Mouse (Mus musculus) lung, postnatal 10 days (tissue): ENCODE measurements at regions not wholly inside any gene's neighbourhood (a gene's known extent, or its start where the extent isn't known, plus 50 kb on each side); places are given as distances from the start of the nearest gene placed in this dataset.

ENCODE experiments used
- DNase-seq: peaks from one replicate; pipeline ENCODE4 v3.0.0; 2021

- no peak for DNase-seq
Observed at GRCm38 (mm10) chr4:27845521-27845920, 967.4 kb upstream of the Epha7 start.

- no peak for DNase-seq
Observed at GRCm38 (mm10) chr4:27846106-27846622, 966.8 kb upstream of the Epha7 start.

- DNase-seq, result no peak
Observed at GRCm38 (mm10) chr4:27856086-27856485, 956.8 kb upstream of the Epha7 start.

DNA sequence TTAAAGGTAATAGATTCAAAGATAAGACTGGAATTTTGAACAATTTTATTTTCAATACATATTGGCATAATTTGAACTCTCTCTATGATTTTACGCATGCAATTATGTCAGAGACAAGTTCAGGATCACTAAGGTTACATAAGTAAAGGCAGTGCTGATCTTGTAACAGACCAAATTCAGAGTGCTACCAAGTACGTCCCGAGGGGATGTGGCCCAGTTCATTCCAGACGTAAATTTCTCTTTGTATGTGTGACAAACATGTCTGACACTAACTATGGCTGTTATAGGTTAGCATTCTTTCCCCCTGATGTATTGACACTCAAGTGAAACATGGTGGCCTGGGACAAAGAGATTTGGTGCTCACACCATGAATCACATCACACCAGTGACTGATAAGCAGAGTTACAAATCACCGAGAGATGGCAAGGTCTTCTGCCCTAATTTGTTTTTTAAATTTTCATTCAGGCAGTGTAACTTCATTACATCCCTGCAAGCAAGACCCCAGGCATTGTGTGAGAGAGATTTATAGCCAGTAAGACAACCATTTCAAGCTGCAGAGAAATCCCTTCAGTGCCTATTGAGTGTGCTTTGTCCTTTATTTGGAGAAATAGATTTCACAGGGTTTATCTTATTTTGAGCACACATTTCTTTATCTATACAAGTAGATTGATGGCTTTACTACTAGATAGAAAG is 925.5 kb upstream of the Epha7 start:
- no peak for DNase-seq

DNA sequence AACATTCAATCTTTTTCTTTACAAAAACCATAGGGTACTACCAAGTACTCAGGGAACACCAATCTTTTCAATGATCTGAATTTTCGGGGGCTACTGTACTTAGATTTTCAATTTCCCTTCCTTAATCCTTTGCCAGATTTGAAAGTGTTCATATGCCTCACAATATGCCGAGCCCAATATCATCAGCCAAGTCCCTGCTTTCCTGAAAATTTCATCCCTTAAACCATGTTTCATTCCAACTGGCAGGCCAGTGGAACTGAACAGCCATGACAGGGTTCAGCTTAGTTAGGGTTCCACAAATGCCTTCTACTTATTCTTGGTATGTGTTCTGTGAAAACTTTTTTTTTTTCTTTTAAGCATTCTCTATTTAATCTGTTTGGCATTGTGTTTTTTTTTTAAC is 916.5 kb upstream of the Epha7 start:
- no peak for DNase-seq

GRCm38 (mm10) chr4:27945351-27945750 is 867.6 kb upstream of the Epha7 start:
- DNase-seq, result no peak

GRCm38 (mm10) chr4:27945768-27946167 is 867.2 kb upstream of the Epha7 start:
- no peak for DNase-seq

DNA sequence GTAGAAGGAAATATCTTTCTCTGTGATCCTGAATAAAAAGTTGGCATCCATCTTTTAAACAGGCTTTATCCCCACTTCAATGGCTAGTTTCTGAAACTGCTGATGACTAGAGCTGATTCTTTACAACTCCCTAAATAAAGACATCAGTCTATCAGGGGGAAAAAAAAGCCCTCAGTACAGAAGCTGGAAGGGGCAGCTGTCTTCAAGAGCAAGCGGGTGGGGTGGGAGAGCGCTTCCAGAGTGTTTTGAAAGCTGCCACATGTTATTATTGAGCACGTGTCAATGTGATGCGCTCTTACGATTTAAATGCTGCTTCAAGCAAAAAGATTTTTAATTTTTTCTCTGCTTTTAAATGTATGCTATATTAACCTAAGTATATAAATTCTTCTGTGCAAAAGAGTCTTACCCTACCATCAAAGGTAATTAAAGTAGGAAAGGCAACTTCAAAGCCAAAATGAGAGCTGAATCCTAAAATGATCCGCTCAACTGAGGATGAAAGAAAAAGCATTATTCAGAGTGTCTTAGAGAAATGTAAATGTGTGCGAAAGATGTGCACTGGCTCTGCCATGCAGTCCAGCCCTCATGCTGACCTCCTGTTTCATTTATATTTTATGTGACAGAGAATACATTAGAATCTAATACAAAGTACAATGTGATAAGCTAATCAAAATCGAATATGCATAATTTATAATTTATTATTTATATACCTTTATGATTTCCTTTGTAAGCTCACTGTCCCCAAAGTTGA is 862.8 kb upstream of the Epha7 start:
- no peak for DNase-seq

- DNase-seq, result peak; percentile 20
Observed at GRCm38 (mm10) chr4:27965046-27965681, 847.8 kb upstream of the Epha7 start.

GRCm38 (mm10) chr4:27970569-27970968 is 842.4 kb upstream of the Epha7 start:
- DNase-seq, result no peak

DNA sequence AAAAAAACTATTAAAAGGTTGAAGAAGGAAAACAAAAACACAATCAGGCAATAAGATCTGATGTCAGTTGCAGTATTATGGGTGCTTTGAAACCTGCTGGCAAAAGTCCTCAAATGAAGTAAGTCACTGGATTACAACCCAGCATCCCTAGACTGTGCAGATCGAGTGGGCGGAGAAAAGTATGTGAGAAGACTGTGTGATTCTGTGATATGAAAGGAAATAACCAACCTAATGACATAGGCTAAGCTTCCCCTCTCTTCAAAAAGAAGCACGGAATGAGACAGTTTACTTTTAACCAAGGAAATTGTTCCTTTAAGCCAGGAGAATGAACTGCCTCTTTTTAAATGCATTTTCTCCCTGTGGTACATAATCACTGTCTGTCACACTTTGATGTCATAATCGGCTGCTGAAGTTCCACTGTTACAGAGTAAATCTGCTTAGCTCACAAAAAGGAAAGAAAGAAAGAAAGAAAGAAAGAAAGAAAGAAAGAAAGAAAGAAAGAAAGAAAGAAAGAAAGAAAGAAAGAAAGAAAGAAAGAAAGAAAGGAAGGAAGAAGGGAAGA is 833.6 kb upstream of the Epha7 start:
- no peak for DNase-seq

DNA sequence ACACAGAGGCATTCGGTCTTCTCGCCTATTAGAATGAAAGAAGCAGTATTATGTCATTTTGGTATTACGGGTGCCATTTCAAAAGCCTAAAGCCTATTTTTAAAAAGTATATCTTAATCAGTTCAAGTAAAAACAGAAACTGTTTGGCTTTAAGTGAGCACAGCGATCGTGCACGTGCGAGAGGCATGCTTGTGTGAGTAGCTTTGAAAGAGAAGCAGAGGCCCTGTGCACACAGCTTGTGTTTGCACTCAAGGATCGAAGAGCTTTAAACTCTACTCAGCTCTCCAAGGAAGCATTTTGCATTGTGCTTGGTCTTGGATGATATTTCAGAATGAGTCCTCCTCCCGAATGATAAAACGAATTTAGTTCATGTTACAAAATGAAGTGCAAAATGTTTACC is 833.1 kb upstream of the Epha7 start:
- DNase-seq, result no peak

DNA sequence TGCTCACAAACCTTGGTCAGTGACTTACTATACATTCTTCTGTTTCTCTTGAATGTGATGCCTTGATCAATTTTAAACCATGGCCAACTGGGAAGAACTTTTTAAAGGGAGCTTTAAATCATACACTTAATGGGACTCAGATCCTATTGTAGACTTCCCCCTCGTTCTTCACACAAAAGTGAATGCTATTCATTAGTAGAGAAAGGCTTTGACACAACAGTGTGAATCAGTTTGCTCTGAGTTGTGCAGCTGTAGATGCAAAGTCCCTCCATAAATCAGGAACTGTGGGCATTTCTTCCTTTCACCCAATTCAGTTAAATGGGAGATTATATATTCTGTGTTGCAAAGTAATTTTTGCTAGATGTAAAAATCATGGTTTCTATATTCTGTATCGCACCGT is 831.6 kb upstream of the Epha7 start:
- DNase-seq, result no peak

- no peak for DNase-seq
Observed at GRCm38 (mm10) chr4:27987986-27988423, 824.9 kb upstream of the Epha7 start.

- no peak for DNase-seq
Observed at GRCm38 (mm10) chr4:27994411-27994810, 818.5 kb upstream of the Epha7 start.

GRCm38 (mm10) chr4:28001818-28002476 is 811.0 kb upstream of the Epha7 start:
- DNase-seq, result no peak
